Mouse (Mus musculus): ENCODE results near the gene Isoc2a. TPM values are rescaled to one million over a fixed set of nuclear protein-coding genes. Genes with fewer than 3 reads are reported as not detected.

Gene Isoc2a
- polyA plus RNA-seq (2015; fragmentation: Nextera tagmentation; extraction: Ambion mirVana): 1.1 and 1.5 TPM in 2 replicates

GRCm38 (mm10) chr7:4876753-4877221, at the start of gene Isoc2a:
Gene Isoc2a (plus strand): TSS chr7:4877153.
- ATAC-seq (ENCODE audit: insufficient read depth, low FRiP score): peak; percentile 100
- no peaks in the 10 kb centered on the region for H3K36me3 ChIP-seq (ENCODE audit: control insufficient read depth, insufficient read depth, low read length)
- peak within 1 kb of the TSS; percentile 80 for H3K9ac ChIP-seq (ENCODE audit: low read length)
- H3K4me2 ChIP-seq (ENCODE audit: low read depth, low read length): peak within 1 kb of the TSS; percentile 92
- under 1% methylated on average over 22 of the region's 22 CpGs for WGBS
- peak within 1 kb of the TSS; percentile 73 for H3K27ac ChIP-seq (ENCODE audit: low read length)
- no peaks in the 10 kb centered on the region for H3K27me3 ChIP-seq (ENCODE audit: control insufficient read depth, insufficient read depth, low read length)
- peak within 1 kb of the TSS; percentile 76 for H3K4me3 ChIP-seq (replicated peaks; ENCODE audit: low read length)
- H3K9me3 ChIP-seq (replicated peaks; ENCODE audit: control insufficient read depth, low read length): no peaks in the 10 kb centered on the region
- H3K4me1 ChIP-seq (ENCODE audit: control insufficient read depth, insufficient read depth, low read length): peaks cover 14% of the 10 kb centered on the region

- no peak overlapping the region for H3K4me3 ChIP-seq (replicated peaks; ENCODE audit: low read length)
- H3K36me3 ChIP-seq (ENCODE audit: control insufficient read depth, insufficient read depth, low read length): no peaks in the 10 kb centered on the region
- no peak overlapping the region for H3K27ac ChIP-seq (ENCODE audit: low read length)
- H3K9me3 ChIP-seq (replicated peaks; ENCODE audit: control insufficient read depth, low read length): no peaks in the 10 kb centered on the region
- H3K27me3 ChIP-seq (ENCODE audit: control insufficient read depth, insufficient read depth, low read length): peaks cover 13% of the 10 kb centered on the region
- H3K4me2 ChIP-seq (ENCODE audit: low read depth, low read length): no peak overlapping the region
- H3K9ac ChIP-seq (ENCODE audit: low read length): no peak overlapping the region
- 6% methylated on average over 12 of the region's 12 CpGs for WGBS
- no peaks in the 10 kb centered on the region for H3K4me1 ChIP-seq (ENCODE audit: control insufficient read depth, insufficient read depth, low read length)
- no peak for ATAC-seq (ENCODE audit: insufficient read depth, low FRiP score)
Measured at GRCm38 (mm10) chr7:4830476-4830875, 46.5 kb upstream of the Isoc2a start.

- Histone ChIP-seq H3K27me3 (ENCODE audit: control insufficient read depth, insufficient read depth, low read length) (peaks cover 33% of the 10 kb centered on the region), H3K9ac (ENCODE audit: low read length) (peak overlapping the region; percentile 66), H3K27ac (ENCODE audit: low read length) (no peak overlapping the region), H3K4me1 (ENCODE audit: control insufficient read depth, insufficient read depth, low read length) (peaks cover 8% of the 10 kb centered on the region), H3K9me3 (replicated peaks; ENCODE audit: control insufficient read depth, low read length) (no peaks in the 10 kb centered on the region), H3K36me3 (ENCODE audit: control insufficient read depth, insufficient read depth, low read length) (no peaks in the 10 kb centered on the region), H3K4me3 (replicated peaks; ENCODE audit: low read length) (peak overlapping the region; percentile 45), H3K4me2 (ENCODE audit: low read depth, low read length) (peak overlapping the region; percentile 86)
- peak; percentile 30; the same call in 1 of the 2 replicates for ATAC-seq (ENCODE audit: insufficient read depth, low FRiP score)
- WGBS: 7% methylated on average over 34 of the region's 34 CpGs
Measured at GRCm38 (mm10) chr7:4835631-4836327, 41.2 kb upstream of the Isoc2a start.

GRCm38 (mm10) chr7:4836351-4836792, 40.6 kb upstream of the Isoc2a start:
- H3K9me3 ChIP-seq (replicated peaks; ENCODE audit: control insufficient read depth, low read length): no peaks in the 10 kb centered on the region
- peaks cover 33% of the 10 kb centered on the region for H3K27me3 ChIP-seq (ENCODE audit: control insufficient read depth, insufficient read depth, low read length)
- H3K27ac ChIP-seq (ENCODE audit: low read length): no peak overlapping the region
- peak overlapping the region; percentile 45 for H3K4me3 ChIP-seq (replicated peaks; ENCODE audit: low read length)
- H3K4me2 ChIP-seq (ENCODE audit: low read depth, low read length): peak overlapping the region; percentile 86
- H3K9ac ChIP-seq (ENCODE audit: low read length): peak overlapping the region; percentile 66
- peaks cover 8% of the 10 kb centered on the region for H3K4me1 ChIP-seq (ENCODE audit: control insufficient read depth, insufficient read depth, low read length)
- under 1% methylated on average over 50 of the region's 51 CpGs for WGBS
- no peaks in the 10 kb centered on the region for H3K36me3 ChIP-seq (ENCODE audit: control insufficient read depth, insufficient read depth, low read length)
- ATAC-seq (ENCODE audit: insufficient read depth, low FRiP score): peak; percentile 88; the same call in 1 of the 2 replicates

- Histone ChIP-seq H3K4me1 (ENCODE audit: control insufficient read depth, insufficient read depth, low read length) (peaks cover 9% of the 10 kb centered on the region), H3K27me3 (ENCODE audit: control insufficient read depth, insufficient read depth, low read length) (peaks cover 41% of the 10 kb centered on the region), H3K4me3 (replicated peaks; ENCODE audit: low read length) (no peak overlapping the region), H3K9me3 (replicated peaks; ENCODE audit: control insufficient read depth, low read length) (no peaks in the 10 kb centered on the region), H3K4me2 (ENCODE audit: low read depth, low read length) (no peak overlapping the region), H3K36me3 (ENCODE audit: control insufficient read depth, insufficient read depth, low read length) (no peaks in the 10 kb centered on the region), H3K9ac (ENCODE audit: low read length) (no peak overlapping the region), H3K27ac (ENCODE audit: low read length) (no peak overlapping the region)
- ATAC-seq (ENCODE audit: insufficient read depth, low FRiP score): no peak
- 10% methylated on average over 1 of the region's 1 CpGs for WGBS
Measured at GRCm38 (mm10) chr7:4837639-4838038, 39.3 kb upstream of the Isoc2a start.

GRCm38 (mm10) chr7:4842077-4842476, 34.9 kb upstream of the Isoc2a start:
- Histone ChIP-seq H3K4me3 (replicated peaks; ENCODE audit: low read length) (no peak overlapping the region), H3K36me3 (ENCODE audit: control insufficient read depth, insufficient read depth, low read length) (no peaks in the 10 kb centered on the region), H3K4me1 (ENCODE audit: control insufficient read depth, insufficient read depth, low read length) (peaks cover 15% of the 10 kb centered on the region), H3K27ac (ENCODE audit: low read length) (no peak overlapping the region), H3K9ac (ENCODE audit: low read length) (no peak overlapping the region), H3K9me3 (replicated peaks; ENCODE audit: control insufficient read depth, low read length) (no peaks in the 10 kb centered on the region), H3K27me3 (ENCODE audit: control insufficient read depth, insufficient read depth, low read length) (peaks cover 41% of the 10 kb centered on the region), H3K4me2 (ENCODE audit: low read depth, low read length) (no peak overlapping the region)
- ATAC-seq (ENCODE audit: insufficient read depth, low FRiP score): no peak
- WGBS: 45% methylated on average over 5 of the region's 5 CpGs

GRCm38 (mm10) chr7:4842634-4843131, 34.3 kb upstream of the Isoc2a start:
- no peak overlapping the region for H3K27ac ChIP-seq (ENCODE audit: low read length)
- under 1% methylated on average over 16 of the region's 16 CpGs for WGBS
- no peaks in the 10 kb centered on the region for H3K36me3 ChIP-seq (ENCODE audit: control insufficient read depth, insufficient read depth, low read length)
- H3K27me3 ChIP-seq (ENCODE audit: control insufficient read depth, insufficient read depth, low read length): peaks cover 35% of the 10 kb centered on the region
- H3K4me3 ChIP-seq (replicated peaks; ENCODE audit: low read length): peak overlapping the region; percentile 23; the same call in 1 of the 2 replicates
- peaks cover 15% of the 10 kb centered on the region for H3K4me1 ChIP-seq (ENCODE audit: control insufficient read depth, insufficient read depth, low read length)
- H3K9me3 ChIP-seq (replicated peaks; ENCODE audit: control insufficient read depth, low read length): no peaks in the 10 kb centered on the region
- peak overlapping the region; percentile 29 for H3K4me2 ChIP-seq (ENCODE audit: low read depth, low read length)
- H3K9ac ChIP-seq (ENCODE audit: low read length): no peak overlapping the region
- ATAC-seq (ENCODE audit: insufficient read depth, low FRiP score): 0 out of 2 replicates have a peak, but pooled peaks have one; percentile 51

- peaks cover 15% of the 10 kb centered on the region for H3K4me1 ChIP-seq (ENCODE audit: control insufficient read depth, insufficient read depth, low read length)
- peak overlapping the region; percentile 76 for H3K4me2 ChIP-seq (ENCODE audit: low read depth, low read length)
- no peaks in the 10 kb centered on the region for H3K36me3 ChIP-seq (ENCODE audit: control insufficient read depth, insufficient read depth, low read length)
- H3K9ac ChIP-seq (ENCODE audit: low read length): peak overlapping the region; percentile 50
- H3K27ac ChIP-seq (ENCODE audit: low read length): no peak overlapping the region
- H3K9me3 ChIP-seq (replicated peaks; ENCODE audit: control insufficient read depth, low read length): no peaks in the 10 kb centered on the region
- peak; percentile 9; the same call in 1 of the 2 replicates for ATAC-seq (ENCODE audit: insufficient read depth, low FRiP score)
- H3K4me3 ChIP-seq (replicated peaks; ENCODE audit: low read length): peak overlapping the region; percentile 43
- 1% methylated on average over 34 of the region's 34 CpGs for WGBS
- H3K27me3 ChIP-seq (ENCODE audit: control insufficient read depth, insufficient read depth, low read length): peaks cover 32% of the 10 kb centered on the region
Measured at GRCm38 (mm10) chr7:4843604-4844244, 33.2 kb upstream of the Isoc2a start.
